Mouse (Mus musculus) limb, embryonic 12.5 days (tissue): ENCODE measurements around the gene Eif4ebp2. TPM values are rescaled to one million over a fixed set of nuclear protein-coding genes. Genes with fewer than 3 reads are reported as not detected.
A peak's percentile ranks its signal among the peaks of the same experiment; 100 is the strongest.
"Not testable (repeated sequence)": the region's sequence is repeated elsewhere in the genome, so short reads cannot be mapped to it uniquely, and the experiment has no call there.

Experiments used
- ATAC-seq: fragments of 200-750 bp; cut with Nextera tagmentation; 2 replicates; pipeline ENCODE4 v1.8.0; 2017; ENCODE audit warnings: low read depth, moderate TSS enrichment; ENCODE audit not compliant: insufficient number of reproducible peaks, insufficient read depth, low FRiP score, low TSS enrichment
- H3K27ac ChIP-seq: fragments of 300-500 bp; sonication (generic); 2 replicates; pipeline ENCODE4 v1.5.1; 2016; ENCODE audit warnings: mild to moderate bottlenecking, moderate library complexity
- H3K27me3 ChIP-seq: fragments of 300-500 bp; sonication (generic); 2 replicates; pipeline ENCODE4 v1.6.1; 2016; ENCODE audit warnings: mild to moderate bottlenecking, moderate library complexity
- H3K36me3 ChIP-seq: fragments of 300-500 bp; sonication (generic); 2 replicates; pipeline ENCODE4 v1.6.1; 2016; ENCODE audit warnings: mild to moderate bottlenecking, moderate library complexity
- H3K4me1 ChIP-seq: fragments of 300-500 bp; sonication (generic); replicated peaks from 2 replicates; pipeline ENCODE4 v1.6.1; 2016
- H3K4me2 ChIP-seq: fragments of 300-500 bp; sonication (generic); 2 replicates; pipeline ENCODE4 v1.6.1; 2016; ENCODE audit warnings: mild to moderate bottlenecking, moderate library complexity
- H3K4me3 ChIP-seq: fragments of 300-500 bp; sonication (generic); replicated peaks from 2 replicates; pipeline ENCODE4 v1.5.1; 2016; ENCODE audit warnings: mild to moderate bottlenecking
- H3K9ac ChIP-seq: fragments of 300-500 bp; sonication (generic); replicated peaks from 2 replicates; pipeline ENCODE4 v1.6.1; 2016; ENCODE audit warnings: mild to moderate bottlenecking, moderate library complexity
- H3K9me3 ChIP-seq: fragments of 300-500 bp; sonication (generic); 2 replicates; pipeline ENCODE4 v1.6.1; 2016; ENCODE audit warnings: mild to moderate bottlenecking, moderate library complexity
- WGBS: fragments of 180-500 bp; shearing (Covaris S2); methylation state at CpG from one replicate; pipeline ENCODE4 v1.1.7; 2016; 5-methylcytosine and 5-hydroxymethylcytosine counted together
- polyA plus RNA-seq: library from polyadenylated mRNA; unstranded; fragments of >200 nt; fragmentation: Nextera tagmentation; extraction: Ambion mirVana; gene quantifications from 2 replicates; pipeline ENCODE4 v1.2.1, GENCODE M21; 2016

The Eif4ebp2 gene
- polyA plus RNA-seq, 1 experiment from 2014 or later, result 60.2 TPM

GRCm38 (mm10) chr10:61457182-61457581, 4.7 kb upstream of the Eif4ebp2 start:
- ATAC-seq, result no peak
- Histone ChIP-seq H3K36me3 (no peaks in the 10 kb centered on the region), H3K9me3 (no peaks in the 10 kb centered on the region)

GRCm38 (mm10) chr10:61453171-61453570, 710 bp upstream of the Eif4ebp2 start:
- peak overlapping the region; percentile 83 for H3K4me2 ChIP-seq
- not testable (repeated sequence) for H3K9ac ChIP-seq, H3K9me3 ChIP-seq, ATAC-seq, H3K27ac ChIP-seq, H3K27me3 ChIP-seq
- H3K36me3 ChIP-seq, result peaks cover 20% of the 10 kb centered on the region; the same call in 1 of the 2 replicates
- 79% methylated on average over 3 of the region's 3 CpGs for WGBS
- H3K4me3 ChIP-seq, result peak overlapping the region; percentile 99
- peaks cover 21% of the 10 kb centered on the region for H3K4me1 ChIP-seq

More at GRCm38 (mm10) chr10:61457182-61457581, 4.7 kb upstream of the Eif4ebp2 start:
- Histone ChIP-seq H3K4me2 (no peak overlapping the region), H3K27ac (no peak overlapping the region), H3K27me3 (no peaks in the 10 kb centered on the region), H3K4me3 (no peak overlapping the region), H3K4me1 (no peaks in the 10 kb centered on the region), H3K9ac (no peak overlapping the region)
- WGBS, result 49% methylated on average over 3 of the region's 3 CpGs

GRCm38 (mm10) chr10:61451931-61452617, 387 bp downstream of the Eif4ebp2 start:
- under 1% methylated on average over 62 of the region's 62 CpGs for WGBS
- H3K9ac ChIP-seq, result peak overlapping the region; percentile 93
- peak overlapping the region; percentile 99 for H3K4me3 ChIP-seq
- H3K4me1 ChIP-seq, result peaks cover 32% of the 10 kb centered on the region
- H3K27ac ChIP-seq, result peak overlapping the region; percentile 80
- no peaks in the 10 kb centered on the region for H3K27me3 ChIP-seq
- peak overlapping the region; percentile 83 for H3K4me2 ChIP-seq
- H3K9me3 ChIP-seq, result no peaks in the 10 kb centered on the region
- H3K36me3 ChIP-seq, result peaks cover 29% of the 10 kb centered on the region; the same call in 1 of the 2 replicates
- ATAC-seq, result peak; percentile 32

GRCm38 (mm10) chr10:61451463-61451930, 964 bp downstream of the Eif4ebp2 start:
- WGBS, result 7% methylated on average over 8 of the region's 8 CpGs
- no peak for ATAC-seq
- Histone ChIP-seq H3K4me3 (peak overlapping the region; percentile 99), H3K4me2 (peak overlapping the region; percentile 83), H3K4me1 (peaks cover 37% of the 10 kb centered on the region), H3K9me3 (no peaks in the 10 kb centered on the region), H3K27ac (no peak overlapping the region), H3K36me3 (peaks cover 34% of the 10 kb centered on the region; the same call in 1 of the 2 replicates), H3K9ac (peak overlapping the region; percentile 93), H3K27me3 (no peaks in the 10 kb centered on the region)

GRCm38 (mm10) chr10:61448834-61449233, 3.6 kb downstream of the Eif4ebp2 start:
- WGBS, result 84% methylated on average over 3 of the region's 3 CpGs
- no peak overlapping the region for H3K4me3 ChIP-seq
- ATAC-seq, result no peak
- H3K4me2 ChIP-seq, result no peak overlapping the region
- no peak overlapping the region for H3K27ac ChIP-seq
- peaks cover 35% of the 10 kb centered on the region; the same call in 1 of the 2 replicates for H3K36me3 ChIP-seq
- no peak overlapping the region for H3K9ac ChIP-seq
- H3K27me3 ChIP-seq, result no peaks in the 10 kb centered on the region
- H3K4me1 ChIP-seq, result peaks cover 60% of the 10 kb centered on the region
- no peaks in the 10 kb centered on the region for H3K9me3 ChIP-seq

GRCm38 (mm10) chr10:61447581-61448353, 4.7 kb downstream of the Eif4ebp2 start:
- Histone ChIP-seq H3K4me2 (no peak overlapping the region), H3K27ac (no peak overlapping the region), H3K27me3 (no peaks in the 10 kb centered on the region), H3K36me3 (peaks cover 35% of the 10 kb centered on the region; the same call in 1 of the 2 replicates), H3K9ac (no peak overlapping the region; the same call in 1 of the 2 replicates), H3K4me1 (peaks cover 71% of the 10 kb centered on the region), H3K9me3 (no peaks in the 10 kb centered on the region), H3K4me3 (no peak overlapping the region)
- WGBS, result 84% methylated on average over 10 of the region's 10 CpGs
- ATAC-seq, result no peak

- Histone ChIP-seq H3K27ac (no peak overlapping the region), H3K27me3 (no peaks in the 10 kb centered on the region), H3K4me3 (no peak overlapping the region), H3K9ac (no peak overlapping the region), H3K36me3 (peaks cover 39% of the 10 kb centered on the region; the same call in 1 of the 2 replicates), H3K9me3 (no peaks in the 10 kb centered on the region), H3K4me1 (peaks cover 68% of the 10 kb centered on the region), H3K4me2 (no peak overlapping the region)
- no peak for ATAC-seq
- 74% methylated on average over 3 of the region's 3 CpGs for WGBS
These were observed 7.4 kb downstream of the Eif4ebp2 start for GRCm38 (mm10) chr10:61445016-61445415.

GRCm38 (mm10) chr10:61443876-61444275, 8.6 kb downstream of the Eif4ebp2 start:
- H3K27ac ChIP-seq, result peak overlapping the region; percentile 69
- H3K36me3 ChIP-seq, result peaks cover 32% of the 10 kb centered on the region; the same call in 1 of the 2 replicates
- no peaks in the 10 kb centered on the region for H3K27me3 ChIP-seq
- WGBS, result 34% methylated on average over 1 of the region's 1 CpGs
- H3K4me2 ChIP-seq, result peak overlapping the region; percentile 5
- no peak overlapping the region for H3K9ac ChIP-seq
- no peaks in the 10 kb centered on the region for H3K9me3 ChIP-seq
- peaks cover 65% of the 10 kb centered on the region for H3K4me1 ChIP-seq
- ATAC-seq, result no peak; the same call in 1 of the 2 replicates
- H3K4me3 ChIP-seq, result no peak overlapping the region

- H3K27ac ChIP-seq, result peak overlapping the region; percentile 69
- H3K9ac ChIP-seq, result no peak overlapping the region
These were observed 9.0 kb downstream of the Eif4ebp2 start for GRCm38 (mm10) chr10:61443456-61443855.

GRCm38 (mm10) chr10:61440202-61440800, 12.2 kb downstream of the Eif4ebp2 start:
- peaks cover 35% of the 10 kb centered on the region for H3K4me1 ChIP-seq
- H3K4me3 ChIP-seq, result no peak overlapping the region
- 78% methylated on average over 7 of the region's 7 CpGs for WGBS
- H3K9ac ChIP-seq, result no peak overlapping the region
- no peaks in the 10 kb centered on the region for H3K9me3 ChIP-seq
- H3K4me2 ChIP-seq, result no peak overlapping the region
- ATAC-seq, result no peak
- no peaks in the 10 kb centered on the region for H3K27me3 ChIP-seq
- peaks cover 25% of the 10 kb centered on the region; the same call in 1 of the 2 replicates for H3K36me3 ChIP-seq
- H3K27ac ChIP-seq, result no peak overlapping the region

More at GRCm38 (mm10) chr10:61443456-61443855, 9.0 kb downstream of the Eif4ebp2 start:
- Histone ChIP-seq H3K4me3 (no peak overlapping the region), H3K27me3 (no peaks in the 10 kb centered on the region), H3K4me2 (peak overlapping the region; percentile 5), H3K36me3 (peaks cover 34% of the 10 kb centered on the region; the same call in 1 of the 2 replicates), H3K9me3 (no peaks in the 10 kb centered on the region), H3K4me1 (peaks cover 62% of the 10 kb centered on the region)
- ATAC-seq, result peak; percentile 45; the same call in 1 of the 2 replicates
- WGBS, result 14% methylated on average over 6 of the region's 6 CpGs

- peaks cover 82% of the 10 kb centered on the region for H3K36me3 ChIP-seq
- H3K4me2 ChIP-seq, result no peak overlapping the region
- no peak for ATAC-seq
These were observed 21.1 kb downstream of the Eif4ebp2 start for GRCm38 (mm10) chr10:61431375-61431774.

More at GRCm38 (mm10) chr10:61431375-61431774, 21.1 kb downstream of the Eif4ebp2 start:
- no peaks in the 10 kb centered on the region for H3K27me3 ChIP-seq
- H3K9me3 ChIP-seq, result no peaks in the 10 kb centered on the region
- H3K9ac ChIP-seq, result no peak overlapping the region
- WGBS, result 92% methylated on average over 9 of the region's 9 CpGs
- no peak overlapping the region for H3K27ac ChIP-seq
- no peak overlapping the region for H3K4me3 ChIP-seq
- H3K4me1 ChIP-seq, result no peaks in the 10 kb centered on the region
